Mouse (Mus musculus) cerebellum, adult 9-10 months (tissue): ENCODE data around the gene Olfr54.
"Not testable (repeated sequence)": the region's sequence is repeated elsewhere in the genome, so short reads cannot be mapped to it uniquely, and the experiment has no call there.

Source experiments
- DNase-seq: peaks from one replicate; pipeline ENCODE4 v3.0.0; 2022

Olfr54 gene

DNA sequence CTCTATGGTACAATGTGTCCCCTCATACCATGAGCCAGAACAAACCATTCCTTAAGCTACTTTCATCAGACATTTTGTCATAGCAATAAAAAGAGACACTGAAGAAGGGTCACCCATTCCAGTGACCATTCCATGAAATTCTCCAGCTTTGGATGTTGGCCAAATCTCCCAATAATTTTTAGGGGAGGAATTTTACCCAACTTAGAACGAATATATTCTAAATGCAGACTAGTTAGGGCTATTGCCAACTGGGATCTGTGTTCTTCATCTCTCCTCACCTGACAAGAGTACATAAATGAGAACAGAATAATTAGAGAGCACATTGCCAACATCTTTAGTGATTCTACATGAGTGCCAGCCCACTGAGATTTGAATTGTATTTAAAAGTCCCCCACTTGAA lies at the start of gene Olfr54:
TSS of gene Olfr54 (plus strand) at position 301 of the 400 bp plus-strand sequence.
- DNase-seq = no peak

DNA sequence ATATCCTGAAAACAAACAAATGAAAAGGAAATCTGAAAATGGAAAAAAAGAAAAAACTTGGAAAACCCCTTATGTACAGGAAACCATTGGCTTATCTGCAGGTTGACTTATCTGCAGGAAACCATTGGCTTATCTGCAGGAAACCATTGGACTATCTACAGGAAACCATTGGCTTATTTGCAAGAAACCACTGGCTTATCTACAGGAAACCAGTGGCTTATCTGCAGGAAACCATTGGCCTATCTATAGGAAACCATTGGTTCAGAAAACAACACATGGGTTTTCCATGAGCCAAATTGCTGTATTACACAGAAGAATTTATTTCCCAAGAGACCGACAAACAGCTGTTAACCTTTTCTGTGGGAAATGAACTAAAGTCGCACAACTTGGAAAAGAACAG lies 49.1 kb upstream of the Olfr54 start:
- no peak for DNase-seq

GRCm38 (mm10) chr11:50966230-50966629 lies 47.8 kb upstream of the Olfr54 start, which contains the start of gene Olfr1378:
Gene Olfr1378 (plus strand): TSS chr11:50966530.
- DNase-seq = no peak

DNA sequence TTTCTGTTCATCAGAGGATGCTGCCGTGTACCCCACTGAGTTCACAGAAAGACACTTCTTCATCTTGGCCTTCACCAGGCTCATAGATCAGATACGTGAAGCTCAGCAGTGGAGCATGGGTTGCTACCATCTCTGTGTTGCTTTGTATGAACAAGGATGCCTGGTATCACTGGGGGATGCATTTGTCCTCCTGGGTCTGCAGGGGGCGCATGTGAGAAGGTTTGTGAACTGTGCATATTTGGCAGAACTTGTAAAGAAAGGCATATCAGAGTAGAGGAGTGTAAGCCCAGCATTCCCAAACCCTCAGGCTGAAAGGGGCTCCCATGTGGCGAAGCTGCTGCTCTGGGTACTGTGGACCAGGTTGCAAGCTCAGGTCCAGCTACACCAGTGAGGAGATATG lies 36.8 kb upstream of the Olfr54 start:
- DNase-seq = no peak

DNA sequence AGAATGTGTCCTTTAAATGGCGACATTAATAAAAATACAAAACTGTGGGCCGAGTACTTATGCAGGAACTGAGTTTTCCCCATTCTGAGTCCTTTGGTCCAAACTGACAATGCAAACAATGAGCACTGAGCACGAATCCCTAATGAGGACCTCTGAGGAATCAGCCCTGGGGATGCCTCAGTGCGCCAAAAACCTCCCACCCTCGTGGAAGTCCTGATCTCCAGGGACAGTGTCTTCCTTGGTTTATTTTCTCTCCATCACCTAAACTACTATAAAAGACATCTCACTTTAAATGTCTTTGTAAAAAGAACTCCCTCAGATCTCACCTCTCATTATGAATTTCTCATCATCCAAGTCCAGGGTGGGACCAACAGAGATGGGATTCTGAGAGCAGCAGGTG lies 32.4 kb upstream of the Olfr54 start, which contains the start of gene Olfr1377:
TSS of gene Olfr1377 (plus strand) at position 301 of the 400 bp plus-strand sequence.
- no peak for DNase-seq

DNA sequence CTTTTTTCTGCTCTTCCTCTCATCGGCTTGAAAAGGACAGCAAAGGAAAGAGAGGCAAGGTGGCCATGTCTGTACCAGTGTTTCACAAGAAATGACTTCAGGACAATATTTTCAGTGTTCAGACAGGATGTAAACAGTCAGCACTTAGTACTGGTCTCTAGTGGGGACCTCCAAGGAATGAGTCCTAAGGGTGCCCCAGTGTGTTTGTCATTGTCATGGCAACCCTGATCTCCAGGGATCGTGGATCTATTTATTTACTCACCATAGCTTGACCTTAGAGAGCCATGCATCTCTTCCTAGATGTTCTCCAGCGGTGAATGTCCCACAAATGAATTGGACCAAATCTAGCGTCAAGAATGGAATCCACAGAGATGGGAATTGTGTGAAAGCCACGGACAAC lies 10.7 kb upstream of the Olfr54 start, which contains the start of gene Olfr51:
TSS of gene Olfr51 (plus strand) at position 301 of the 400 bp plus-strand sequence.
- DNase-seq = no peak

DNA sequence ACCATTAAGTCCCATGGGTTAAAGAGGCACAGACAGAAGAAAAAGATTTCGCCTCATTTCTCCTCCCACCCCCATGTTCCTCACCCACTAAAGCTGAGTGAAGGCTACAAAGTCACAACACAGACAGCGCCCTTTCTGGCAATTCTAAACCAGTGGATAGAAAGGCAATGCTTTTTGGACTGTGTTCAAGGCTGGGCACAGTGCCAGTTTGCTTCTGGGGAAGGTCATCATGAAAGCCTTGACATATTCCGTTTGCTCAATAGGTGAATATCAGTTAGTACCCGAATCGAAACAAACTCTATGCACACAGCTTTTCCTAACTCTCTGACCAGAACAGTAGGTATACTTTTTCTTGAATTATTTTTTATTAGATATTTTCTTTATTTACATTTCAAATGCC lies 2.2 kb upstream of the Olfr54 start:
- no peak for DNase-seq

DNA sequence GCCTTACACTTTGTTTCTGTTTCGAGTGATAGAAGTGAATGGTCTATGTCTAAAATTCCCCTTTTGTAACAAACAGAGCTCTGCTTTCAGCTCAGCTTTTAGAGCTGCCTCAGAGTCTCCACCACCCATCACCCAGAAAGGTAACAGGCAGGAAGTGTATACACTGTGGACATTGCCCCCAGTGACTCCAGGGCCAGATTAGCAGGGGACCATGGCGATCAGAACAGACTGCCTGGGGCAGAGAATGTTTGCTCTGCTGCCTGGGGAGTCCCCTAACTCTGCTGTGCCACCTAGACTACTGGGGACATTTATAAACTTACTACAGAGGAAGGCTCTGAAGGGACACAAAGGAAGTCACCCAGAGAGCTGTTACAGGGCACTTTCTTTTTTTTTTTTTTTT lies 2.3 kb downstream of the Olfr54 start:
- no peak for DNase-seq

DNA sequence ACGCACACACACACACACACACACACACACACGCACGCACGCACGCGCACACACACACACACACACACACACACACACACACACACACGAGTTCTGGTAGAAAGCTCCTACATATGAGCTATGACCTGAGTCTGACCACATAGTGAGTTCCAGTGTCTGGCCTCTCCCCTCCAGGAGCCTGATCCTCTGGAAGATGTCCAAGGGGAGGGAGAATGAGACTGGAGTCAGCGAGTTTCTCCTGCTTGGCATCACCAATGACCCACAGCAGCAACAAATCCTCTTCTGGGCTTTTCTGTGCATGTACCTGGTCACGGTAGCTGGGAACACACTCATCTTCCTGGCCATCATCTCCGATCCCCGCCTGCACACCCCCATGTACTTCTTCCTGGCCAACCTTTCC lies 12.8 kb downstream of the Olfr54 start:
- not testable (repeated sequence) for DNase-seq

DNA sequence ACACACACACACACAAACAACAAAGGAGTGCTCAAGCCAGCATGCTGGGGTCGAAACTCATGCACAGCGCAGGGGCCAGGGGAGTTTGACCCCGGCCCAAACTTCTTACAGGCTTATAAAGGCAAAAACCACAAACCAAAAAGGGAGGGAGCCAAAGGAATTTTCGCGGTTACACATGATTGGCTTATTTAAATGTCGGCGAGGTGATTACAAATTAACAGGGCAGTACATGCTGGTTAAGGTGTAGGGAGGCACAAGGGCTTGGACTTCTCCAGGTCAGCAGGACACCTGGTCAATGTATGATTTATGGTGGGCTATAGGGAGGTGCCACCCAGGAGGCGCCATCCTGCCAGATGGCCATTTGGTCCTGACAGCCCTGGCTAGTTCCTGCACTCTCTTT lies 15.3 kb downstream of the Olfr54 start:
- not testable (repeated sequence) for DNase-seq

DNA sequence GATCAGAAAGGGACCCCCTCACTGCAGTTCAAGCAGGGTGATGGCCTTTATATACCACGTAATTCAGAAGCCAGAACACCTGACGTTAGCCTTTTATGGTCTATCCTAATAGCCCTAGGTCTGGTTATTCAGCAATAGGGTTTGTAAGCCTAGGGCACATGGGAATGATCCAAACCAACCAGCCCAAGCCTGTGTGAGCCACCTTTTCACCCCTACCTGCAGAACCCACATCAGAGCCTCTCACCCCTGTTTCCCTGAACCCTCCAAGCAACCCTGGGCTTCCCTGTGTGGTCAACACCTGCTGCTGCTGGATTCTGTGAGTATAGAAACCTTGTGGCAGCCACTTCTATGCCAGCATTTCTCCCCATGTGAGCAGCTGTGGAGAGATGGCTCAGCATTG lies 16.2 kb downstream of the Olfr54 start:
- no peak for DNase-seq

- no peak for DNase-seq
Measured at GRCm38 (mm10) chr11:51032851-51033250, 18.8 kb downstream of the Olfr54 start.

DNA sequence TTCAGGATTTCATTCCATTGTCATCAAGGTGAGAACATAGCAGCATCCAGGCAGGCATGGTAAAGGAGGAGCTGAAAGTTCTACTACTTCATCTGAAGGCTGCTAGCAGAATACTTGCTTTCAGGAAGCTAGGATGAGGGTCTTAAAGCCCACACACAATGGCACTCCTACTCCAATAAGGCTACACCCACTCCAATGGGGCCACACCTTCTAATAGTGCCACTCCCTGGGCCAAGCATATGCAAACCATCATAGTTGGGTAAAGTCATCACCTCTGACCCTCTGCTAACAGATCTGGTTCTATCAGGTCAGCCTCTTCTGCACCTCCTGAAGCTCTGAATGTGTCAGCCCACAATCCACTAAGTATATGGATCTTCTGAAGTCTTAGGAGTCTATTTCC lies 20.1 kb downstream of the Olfr54 start:
- not testable (repeated sequence) for DNase-seq

DNA sequence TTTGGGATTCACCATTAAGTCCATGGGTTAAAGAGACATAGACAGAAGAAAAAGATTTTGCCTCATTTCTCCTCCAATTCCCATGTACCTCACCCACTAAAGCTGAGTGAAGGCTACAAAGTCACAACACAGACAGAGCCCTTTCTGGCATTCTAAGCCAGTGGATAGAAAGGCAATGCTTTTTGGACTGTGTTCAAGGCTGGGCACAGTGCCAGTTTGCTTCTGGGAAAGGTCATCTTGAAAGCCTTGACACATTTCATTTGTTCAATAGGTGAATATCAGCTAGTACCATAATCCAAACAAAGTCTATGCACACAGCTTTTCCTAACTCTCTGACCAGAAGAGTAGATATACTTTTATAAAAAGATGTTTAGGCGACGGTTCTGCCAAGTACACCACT lies 21.9 kb downstream of the Olfr54 start:
- no peak for DNase-seq

DNA sequence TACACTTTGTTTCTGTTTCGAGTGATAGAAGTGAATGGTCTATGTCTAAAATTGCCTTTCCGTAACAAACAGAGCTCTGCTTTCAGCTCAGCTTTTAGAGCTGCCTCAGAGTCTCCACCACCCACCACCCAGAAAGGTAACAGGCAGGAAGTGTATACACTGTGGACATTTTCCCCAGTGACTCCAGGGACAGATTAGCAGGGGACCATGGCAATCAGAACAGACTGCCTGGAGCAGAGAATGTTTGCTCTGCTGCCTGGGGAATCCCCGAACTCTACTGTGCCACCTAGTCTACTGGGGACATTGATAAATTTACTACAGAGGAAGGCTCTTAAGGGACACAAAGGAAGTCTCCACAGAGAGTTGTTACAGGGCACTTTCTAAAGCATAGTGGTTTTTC lies 30.7 kb downstream of the Olfr54 start:
- DNase-seq = not testable (repeated sequence)

GRCm38 (mm10) chr11:51047809-51048208 lies 33.8 kb downstream of the Olfr54 start, which contains the start of gene Olfr1375:
Gene Olfr1375 (plus strand): TSS chr11:51048109.
- DNase-seq = not testable (repeated sequence)

- DNase-seq = no peak
Measured at GRCm38 (mm10) chr11:51051678-51052077, 37.6 kb downstream of the Olfr54 start.

- no peak for DNase-seq
Measured at GRCm38 (mm10) chr11:51053230-51053629, 39.2 kb downstream of the Olfr54 start.

- peak; percentile 84 for DNase-seq
Measured at GRCm38 (mm10) chr11:51059151-51059571, 45.1 kb downstream of the Olfr54 start, which contains the start of gene Zfp354a. Gene Zfp354a (plus strand): TSS chr11:51059257.

DNA sequence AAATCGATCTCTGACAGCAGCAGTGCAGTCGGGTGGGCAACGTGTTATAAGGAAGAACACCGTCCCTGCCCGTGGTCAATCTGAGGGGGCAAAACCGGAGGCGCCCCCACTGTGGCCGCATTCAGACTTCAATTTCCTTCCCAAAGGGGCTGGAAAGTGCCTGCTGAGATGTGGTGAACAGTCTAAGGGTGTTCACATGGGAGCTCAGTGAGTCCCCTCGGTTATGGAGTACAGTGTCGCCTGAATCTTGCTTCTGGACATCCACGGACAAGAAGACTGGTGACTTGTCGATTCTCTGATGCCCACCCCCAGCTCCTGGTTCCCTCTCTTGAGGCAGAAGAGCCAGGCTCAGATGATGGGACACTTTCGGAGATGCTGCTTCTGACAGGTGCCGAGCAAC lies 45.6 kb downstream of the Olfr54 start:
- no peak for DNase-seq

- no peak for DNase-seq
Measured at GRCm38 (mm10) chr11:51060981-51061380, 46.9 kb downstream of the Olfr54 start.

DNA sequence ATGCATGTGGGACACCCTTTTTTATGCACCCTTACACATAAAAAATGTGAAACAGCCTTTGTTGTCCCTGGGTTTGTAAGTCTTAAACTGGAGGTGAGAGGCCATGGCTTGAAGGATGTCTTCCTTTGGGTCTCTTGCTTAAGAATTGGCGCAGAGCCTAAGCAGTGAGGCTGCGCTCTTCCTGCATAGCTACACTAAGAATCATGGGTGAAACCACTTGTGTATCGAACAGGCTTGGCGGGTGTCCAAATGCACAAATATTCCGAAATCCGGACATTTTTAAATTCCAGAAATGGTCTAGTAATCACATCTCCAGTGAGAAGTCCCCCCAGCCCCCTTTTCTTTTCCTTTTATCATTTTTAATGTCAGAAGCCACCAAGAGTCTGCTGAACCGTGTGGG lies 49.2 kb downstream of the Olfr54 start:
- no peak for DNase-seq

DNA sequence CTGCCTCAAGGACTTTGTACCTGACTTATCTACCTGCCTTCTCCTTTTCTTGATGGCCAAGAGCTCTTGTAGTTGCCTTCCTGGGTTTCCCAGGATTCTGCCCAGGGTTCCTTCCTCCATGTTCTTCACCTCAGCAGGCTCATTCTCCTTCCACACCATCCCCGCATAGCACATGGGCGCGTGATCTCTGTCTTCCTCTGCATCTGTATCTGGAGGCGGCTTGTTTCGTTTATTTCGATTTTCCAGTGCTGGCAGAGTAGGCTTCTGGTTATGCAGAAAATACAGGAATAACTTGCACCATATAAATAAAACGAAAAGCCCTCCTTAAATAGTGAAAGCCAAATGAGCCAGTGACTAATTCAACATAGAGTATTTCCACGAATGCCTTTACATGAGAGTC lies 49.8 kb downstream of the Olfr54 start:
- DNase-seq = no peak
